Mouse (Mus musculus): Measurements from ENCODE around the gene Nfia.

DNA sequence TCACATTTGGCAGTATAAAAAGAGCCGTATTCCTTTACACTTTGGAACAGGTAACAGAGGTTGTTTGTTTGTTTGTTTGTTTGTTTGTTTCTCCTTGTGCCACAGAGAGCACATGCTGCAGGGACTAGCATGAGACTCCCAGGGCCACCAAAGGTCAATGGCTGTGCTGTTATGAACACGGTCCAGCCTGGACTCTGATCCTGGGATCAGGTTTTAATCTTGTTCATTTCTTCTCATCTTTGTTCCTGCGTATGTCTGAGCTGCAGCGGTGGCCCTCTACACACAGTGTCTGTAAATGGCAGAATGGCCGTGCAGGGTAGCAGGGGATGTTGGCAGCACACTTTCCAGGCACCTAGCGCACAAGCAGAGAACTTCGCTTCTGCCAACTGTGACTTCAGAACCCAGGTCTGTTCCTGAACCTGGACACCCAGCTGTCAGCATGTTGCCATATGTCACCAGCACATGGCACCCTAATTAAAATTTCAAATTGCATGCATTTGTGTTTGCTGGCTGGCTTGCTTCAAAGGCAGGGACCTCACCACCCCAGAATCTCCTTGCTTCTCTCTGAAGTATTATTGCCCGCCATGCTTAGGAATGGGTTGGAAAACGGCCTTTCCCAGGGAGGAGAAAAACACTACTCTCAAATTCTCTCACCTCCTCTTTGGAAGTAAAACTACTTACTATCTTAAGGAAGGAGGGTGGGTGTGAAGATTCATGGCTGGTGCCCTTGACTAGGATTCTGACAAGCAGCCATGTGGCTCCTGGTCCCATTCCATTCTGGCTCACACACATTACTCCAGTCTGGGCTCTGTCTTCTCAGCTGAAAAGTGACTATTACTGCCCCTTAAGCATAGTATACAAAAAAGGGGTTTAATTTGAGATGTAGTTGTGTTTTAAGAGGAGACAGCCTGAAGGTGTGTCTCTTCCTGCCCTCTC lies 107.9 kb downstream of the Nfia start:
- TF ChIP-seq CTCF (IDR thresholded peaks at IDR 0.05; ENCODE audit: low read depth, low read length) = no peak
- no peak for TF ChIP-seq TAL1 (conservative IDR thresholded peaks at IDR 0.05; ENCODE audit: low read depth, low read length)
- no peak for TF ChIP-seq POLR2AphosphoS5 (IDR thresholded peaks at IDR 0.05; ENCODE audit: insufficient replicate concordance, low read depth, low read length)
- TF ChIP-seq GATA1 (IDR thresholded peaks at IDR 0.05; ENCODE audit: borderline replicate concordance, low read length) = no peak
- TF ChIP-seq GATA2 (IDR thresholded peaks at IDR 0.05; ENCODE audit: borderline replicate concordance, low read depth, low read length) = no peak

Data from G1E (cell line).